Mouse (Mus musculus) left cerebral cortex, adult 18-20 months (tissue): ENCODE measurements around the gene Bbip1. TPM values are rescaled to one million over a fixed set of nuclear protein-coding genes. Genes with fewer than 3 reads are reported as not detected.

Source experiments
- DNase-seq, 2 experiments: peaks; one replicate each; pipeline ENCODE4 v3.0.0; 2021 to 2022; ENCODE audit warnings: low spot score in 2 of 2, mixed read lengths in 1 of 2
- total RNA-seq, 2 experiments: library from RNA; stranded (reverse); gene quantifications; 2 replicates each; pipeline ENCODE4 v1.2.3; 2021

The Bbip1 gene
- total RNA-seq, 2 experiments from 2014 or later, result 49.9 to 57.7 TPM

DNA sequence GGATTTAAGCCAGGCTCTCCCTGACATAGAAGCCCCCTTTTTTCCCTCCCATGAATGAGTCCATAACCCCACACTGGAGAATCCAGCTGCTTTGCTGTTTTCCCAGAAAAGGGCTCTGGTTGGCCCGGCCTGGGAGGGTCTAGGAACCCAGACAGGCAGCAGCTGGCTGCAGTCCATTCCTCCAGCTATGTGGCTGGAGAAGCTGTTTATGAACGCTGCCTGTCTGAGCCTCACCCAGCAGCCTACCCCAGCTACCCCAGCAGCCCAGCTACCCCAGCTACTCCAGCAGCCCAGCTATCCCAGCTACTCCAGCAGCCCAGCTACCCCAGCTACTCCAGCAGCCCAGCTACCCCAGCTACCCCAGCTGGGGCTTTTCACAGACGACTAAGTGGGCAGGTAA lies 52.4 kb downstream of the Bbip1 start, which contains the start of gene Pdcd4:
Gene Pdcd4 (plus strand): TSS at position 171 of the 400 bp plus-strand sequence.
- no peak for DNase-seq

DNA sequence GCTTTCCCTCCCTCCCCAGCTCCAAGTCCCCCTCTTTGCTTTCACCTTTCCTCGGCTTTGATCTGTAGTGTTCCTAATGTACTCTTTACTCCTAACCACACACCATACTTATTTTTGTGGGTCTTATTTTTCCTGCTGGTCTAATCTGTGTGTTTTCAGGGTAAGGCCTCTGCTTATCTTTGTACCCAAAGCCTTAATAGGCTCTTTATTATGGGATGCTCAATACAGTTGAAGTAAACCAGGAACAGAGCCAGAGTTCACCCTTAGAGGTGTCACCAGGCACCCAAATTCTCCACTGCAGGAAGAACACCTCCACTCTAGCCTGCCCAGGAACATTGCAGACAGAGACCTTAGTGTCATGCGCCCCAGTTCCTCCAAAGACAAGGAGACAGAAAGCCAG lies 52.9 kb downstream of the Bbip1 start:
- no peak for DNase-seq

DNA sequence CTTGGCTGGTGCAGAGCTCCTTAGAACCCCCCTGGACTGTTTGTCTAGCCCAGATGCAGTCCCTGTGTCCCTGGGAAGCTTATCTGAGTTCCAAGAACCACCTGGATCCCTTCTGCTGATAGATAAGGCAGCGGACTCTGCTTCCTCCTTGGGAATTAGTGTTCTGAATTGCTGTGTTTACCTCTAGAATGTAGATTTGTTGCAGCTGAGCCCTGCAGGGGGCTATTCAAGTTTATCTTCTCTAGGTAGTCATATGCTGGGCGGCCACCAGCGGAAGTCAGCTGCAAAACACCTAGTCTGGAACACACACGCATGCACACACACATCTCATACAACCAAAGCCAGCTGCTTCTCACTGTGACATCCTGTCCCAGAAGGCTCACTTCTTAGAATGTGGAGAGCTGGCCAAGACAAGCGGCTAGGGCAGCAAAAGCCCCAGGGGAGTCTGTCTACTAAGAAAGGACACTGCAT lies 53.6 kb downstream of the Bbip1 start:
- no peak for DNase-seq

DNA sequence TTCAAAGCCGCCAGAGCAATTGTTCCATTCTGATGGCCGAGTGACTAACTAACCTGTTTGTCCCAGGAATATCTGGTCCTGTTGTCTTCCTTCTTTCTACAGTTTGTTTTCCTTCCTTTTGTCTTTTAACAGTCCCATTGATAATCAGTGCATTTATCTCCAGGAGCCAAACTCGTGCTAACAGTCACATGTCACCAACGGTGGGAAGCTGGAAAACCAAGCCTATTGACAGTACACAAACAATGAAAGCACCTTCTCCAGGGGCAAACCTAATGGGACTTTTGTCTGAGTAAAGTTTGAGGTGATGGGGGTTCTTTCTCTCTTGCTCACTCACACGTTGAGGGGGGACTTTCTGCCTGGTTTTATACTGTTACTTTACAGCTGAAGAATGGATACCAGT lies 54.2 kb downstream of the Bbip1 start:
- no peak for DNase-seq

DNA sequence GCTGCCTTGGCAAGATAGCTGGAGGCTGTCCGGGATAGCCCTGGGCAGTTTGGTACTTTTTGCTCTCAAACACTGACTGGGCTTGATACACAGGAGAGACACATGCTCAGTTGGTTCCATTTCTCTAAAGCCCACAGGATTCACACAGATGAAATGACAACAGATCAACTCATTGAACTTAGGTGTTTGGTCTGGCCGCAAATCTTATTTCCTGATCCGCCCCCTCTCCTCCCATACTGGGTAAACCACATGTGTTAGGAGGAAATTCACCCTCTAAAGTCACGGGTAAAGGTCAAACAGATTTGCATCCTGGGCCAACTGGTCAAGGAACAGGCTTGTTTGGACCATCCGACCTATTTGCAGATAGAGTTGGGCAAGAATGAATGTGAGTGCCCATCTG lies 54.9 kb downstream of the Bbip1 start:
- no peak for DNase-seq

DNA sequence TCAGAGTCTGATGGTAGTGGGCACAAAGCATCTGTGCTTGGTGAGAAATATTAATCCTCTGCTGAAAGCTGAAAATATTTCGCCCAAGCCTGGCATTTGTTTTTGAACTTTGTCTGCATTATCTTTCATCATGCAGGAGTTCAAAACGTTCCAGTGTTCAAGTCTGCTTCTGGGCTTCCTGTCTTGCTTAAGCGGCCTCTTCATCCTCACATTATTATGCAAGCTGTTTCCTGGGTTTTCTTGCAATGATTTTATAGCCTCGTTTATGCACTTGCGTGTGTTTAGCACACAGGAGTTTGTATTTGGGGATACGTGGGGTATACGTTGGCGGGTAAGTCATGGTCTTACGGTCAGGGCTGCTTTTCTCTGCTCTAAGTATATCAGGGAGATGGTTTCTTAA lies 56.1 kb downstream of the Bbip1 start:
- no peak for DNase-seq

DNA sequence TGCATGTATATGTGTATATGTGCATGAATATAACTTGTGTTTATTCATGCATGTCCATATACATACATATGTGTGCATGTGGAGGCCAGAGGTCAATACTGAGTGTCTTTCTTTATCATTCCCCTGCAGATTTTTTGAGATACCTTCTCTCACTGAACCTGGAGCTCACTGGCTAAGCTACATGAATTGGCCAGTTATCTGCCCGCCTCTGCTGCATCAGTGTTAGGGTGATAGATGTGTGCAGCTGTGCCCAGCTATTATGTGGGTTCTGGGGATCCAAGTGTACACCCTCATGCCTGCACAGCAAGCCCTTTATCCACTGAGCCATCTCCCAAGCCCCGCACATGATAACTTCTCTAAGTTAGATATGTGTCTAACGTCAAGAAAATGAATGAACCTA lies 56.6 kb downstream of the Bbip1 start:
- DNase-seq, result no peak

DNA sequence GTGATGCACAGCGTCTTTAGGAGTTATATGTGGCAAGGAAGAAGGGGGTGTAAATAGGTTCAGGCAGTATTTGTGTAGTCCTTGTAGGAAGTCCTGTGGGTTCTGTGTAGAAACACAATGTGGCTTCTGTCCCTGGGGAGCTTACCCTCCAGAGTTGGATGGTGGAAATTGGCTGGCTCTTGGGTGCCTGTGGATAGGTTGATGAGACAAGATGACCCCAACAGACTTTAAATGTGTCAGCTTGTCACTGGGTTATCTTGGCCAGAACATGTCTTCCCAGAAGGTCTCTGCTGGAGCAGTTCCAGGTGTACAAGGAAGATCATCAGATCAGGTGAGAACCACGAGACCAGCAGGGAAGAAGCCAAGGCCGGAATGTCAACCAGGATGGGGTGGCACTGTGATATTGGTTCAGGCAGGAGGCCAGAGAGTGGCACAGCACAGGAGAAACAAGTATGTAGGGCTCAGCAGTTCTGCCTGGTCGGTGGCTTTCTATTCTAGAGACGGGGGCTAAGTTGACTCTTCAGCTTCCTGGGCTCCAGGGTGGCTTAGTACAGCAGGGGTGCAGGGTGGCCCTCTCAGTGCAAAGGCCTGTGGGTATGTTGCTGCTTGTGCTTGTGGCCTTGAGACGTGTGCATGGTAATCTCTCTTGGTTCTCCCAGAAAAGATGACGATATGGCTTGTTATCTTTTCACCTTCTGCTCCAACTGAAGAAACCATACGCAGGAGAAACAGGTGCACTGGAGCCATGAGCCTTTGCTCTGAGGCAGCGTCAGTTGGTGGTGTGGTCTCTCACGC lies 57.7 kb downstream of the Bbip1 start:
- DNase-seq, result no peak

DNA sequence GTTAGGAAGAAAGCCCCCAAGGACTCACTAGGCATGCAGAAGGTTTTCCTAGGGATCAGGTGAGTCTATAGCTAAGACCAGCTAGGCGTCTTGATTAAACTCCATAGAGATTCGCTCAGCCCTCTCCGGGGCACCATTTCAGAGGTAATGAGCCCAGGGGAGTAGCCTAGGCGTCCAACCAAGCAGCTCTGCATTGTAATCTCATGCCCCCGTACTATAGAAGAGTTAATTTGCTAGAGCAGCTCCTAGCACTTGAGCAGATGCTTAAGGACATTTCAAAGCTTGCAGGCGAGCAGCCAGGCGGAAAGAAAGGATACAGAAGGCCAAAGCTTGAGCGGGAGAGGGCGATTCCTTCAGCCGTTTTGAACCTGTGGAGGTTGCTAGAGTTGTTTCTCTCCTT lies 59.0 kb downstream of the Bbip1 start:
- no peak for DNase-seq

DNA sequence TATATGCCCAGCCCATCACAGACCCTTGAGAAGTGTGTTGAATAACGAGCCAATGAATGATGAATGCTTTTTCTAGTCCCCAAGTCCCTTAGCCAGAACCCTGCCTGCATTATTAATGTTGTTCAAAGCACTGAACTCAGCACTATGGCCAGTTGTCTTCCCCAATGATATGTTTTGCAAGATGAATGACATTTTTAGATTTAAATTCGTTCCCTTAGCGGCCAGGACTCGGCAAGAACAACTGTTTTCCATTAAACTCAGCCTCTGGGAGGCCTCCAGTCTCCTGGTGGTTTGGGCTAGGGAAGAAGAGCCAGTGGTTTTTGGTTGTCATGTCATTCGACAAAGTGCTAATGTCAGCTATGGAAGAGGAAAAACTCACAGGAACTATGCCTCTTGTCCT lies 62.6 kb downstream of the Bbip1 start:
- DNase-seq, result no peak

DNA sequence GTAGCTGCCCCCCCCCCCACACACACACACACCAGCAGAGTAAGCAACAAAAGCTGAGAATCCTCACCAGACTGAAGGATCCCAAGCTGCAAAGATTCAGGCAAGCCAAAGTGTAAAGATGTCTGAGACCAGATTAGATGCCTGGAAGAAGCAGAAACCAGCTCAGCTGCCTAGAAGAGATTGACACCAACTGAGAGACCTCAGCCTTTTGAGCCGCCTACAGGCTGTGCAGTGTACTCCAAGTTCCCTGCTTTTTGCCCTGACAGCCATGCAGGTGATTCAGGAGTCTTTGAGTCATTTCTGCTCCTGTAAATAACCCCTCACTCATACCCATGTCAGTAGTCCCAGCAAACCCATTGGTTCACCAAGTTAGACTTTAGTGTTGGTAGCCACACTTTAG lies 64.0 kb downstream of the Bbip1 start:
- DNase-seq, result no peak

Other genes with a start within 250 kb of the Bbip1 start
- 100 to 1,000 TPM; 103 to 115 TPM for gene Pdcd4, start 52.4 kb downstream of the Bbip1 start, total RNA-seq
- gene Shoc2, start 321 bp downstream of the Bbip1 start, total RNA-seq, result 10 to 100 TPM; 55.5 to 59.4 TPM
- 10 to 100 TPM; 15.6 to 18.7 TPM for gene Adra2a, start 99.5 kb upstream of the Bbip1 start, total RNA-seq